Mouse (Mus musculus) embryonic facial prominence, embryonic 15.5 days (tissue): ENCODE results near the gene Vkorc1l1. TPM values are rescaled to one million over a fixed set of nuclear protein-coding genes. Genes with fewer than 3 reads are reported as not detected.

Experiments used
- ATAC-seq: fragments of 200-750 bp; cut with Nextera tagmentation; 2 replicates; pipeline ENCODE4 v1.8.0; 2017; ENCODE audit warnings: low read depth, moderate TSS enrichment; ENCODE audit not compliant: insufficient number of reproducible peaks, low FRiP score, low TSS enrichment
- H3K27ac ChIP-seq: fragments of 300-500 bp; sonication (generic); replicated peaks from 2 replicates; pipeline ENCODE4 v1.5.1; 2015; ENCODE audit warnings: mild to moderate bottlenecking, inconsistent platforms
- H3K27me3 ChIP-seq: fragments of 300-500 bp; sonication (generic); 2 replicates; pipeline ENCODE4 v1.6.1; 2015; ENCODE audit warnings: inconsistent platforms
- H3K36me3 ChIP-seq: fragments of 300-500 bp; sonication (generic); 2 replicates; pipeline ENCODE4 v1.6.1; 2015; ENCODE audit warnings: mild to moderate bottlenecking, inconsistent platforms
- H3K4me1 ChIP-seq: fragments of 300-500 bp; sonication (generic); 2 replicates; pipeline ENCODE4 v1.6.1; 2015; ENCODE audit warnings: inconsistent platforms
- H3K4me2 ChIP-seq: fragments of 300-500 bp; sonication (generic); replicated peaks from 2 replicates; pipeline ENCODE4 v1.6.1; 2015; ENCODE audit warnings: mild to moderate bottlenecking, inconsistent platforms
- H3K4me3 ChIP-seq: fragments of 300-500 bp; sonication (generic); replicated peaks from 2 replicates; pipeline ENCODE4 v1.5.1; 2015; ENCODE audit warnings: mild to moderate bottlenecking, inconsistent platforms
- H3K9ac ChIP-seq: fragments of 300-500 bp; sonication (generic); 2 replicates; pipeline ENCODE4 v1.6.1; 2015; ENCODE audit warnings: inconsistent platforms
- H3K9me3 ChIP-seq: fragments of 300-500 bp; sonication (generic); replicated peaks from 2 replicates; pipeline ENCODE4 v1.6.1; 2016; ENCODE audit warnings: inconsistent platforms
- WGBS: fragments of 180-500 bp; shearing (Covaris S2); methylation state at CpG from one replicate; pipeline ENCODE4 v1.1.7; 2015; 5-methylcytosine and 5-hydroxymethylcytosine counted together
- polyA plus RNA-seq: library from polyadenylated mRNA; unstranded; fragments of >200 nt; fragmentation: Nextera tagmentation; extraction: Ambion mirVana; gene quantifications from 2 replicates; pipeline ENCODE4 v1.2.1, GENCODE M21; 2015

Gene Vkorc1l1
- polyA plus RNA-seq, 1 experiment from 2014 or later, result 24.9 TPM

GRCm38 (mm10) chr5:130002301-130003146 is 60.8 kb downstream of the Vkorc1l1 start, which contains the start of gene Gusb:
Gene Gusb (minus strand): TSS chr5:130003049.
- ATAC-seq, result peak; percentile 86
- no peaks in the 10 kb centered on the region for H3K27me3 ChIP-seq
- peak within 1 kb of the TSS; percentile 55 for H3K9ac ChIP-seq
- H3K4me3 ChIP-seq, result peak within 1 kb of the TSS; percentile 68
- peak within 1 kb of the TSS; percentile 78 for H3K4me2 ChIP-seq
- WGBS, result under 1% methylated on average over 39 of the region's 39 CpGs
- peaks cover 6% of the 10 kb centered on the region for H3K4me1 ChIP-seq
- H3K27ac ChIP-seq, result peak within 1 kb of the TSS; percentile 68
- H3K9me3 ChIP-seq, result no peaks in the 10 kb centered on the region
- no peaks in the 10 kb centered on the region for H3K36me3 ChIP-seq

GRCm38 (mm10) chr5:130003229-130003628 is 61.5 kb downstream of the Vkorc1l1 start:
- H3K27me3 ChIP-seq, result no peaks in the 10 kb centered on the region
- 58% methylated on average over 7 of the region's 7 CpGs for WGBS
- H3K27ac ChIP-seq, result peak overlapping the region; percentile 68
- peak overlapping the region; percentile 78 for H3K4me2 ChIP-seq
- H3K9me3 ChIP-seq, result no peaks in the 10 kb centered on the region
- no peak for ATAC-seq
- no peaks in the 10 kb centered on the region for H3K36me3 ChIP-seq
- peak overlapping the region; percentile 68 for H3K4me3 ChIP-seq
- H3K9ac ChIP-seq, result no peak overlapping the region
- peaks cover 6% of the 10 kb centered on the region for H3K4me1 ChIP-seq

- Histone ChIP-seq H3K4me2 (no peak overlapping the region), H3K9me3 (peaks cover 5% of the 10 kb centered on the region; the same call in 1 of the 2 replicates), H3K4me1 (peaks cover 6% of the 10 kb centered on the region), H3K4me3 (no peak overlapping the region), H3K27ac (no peak overlapping the region), H3K9ac (no peak overlapping the region), H3K36me3 (peaks cover 16% of the 10 kb centered on the region), H3K27me3 (no peaks in the 10 kb centered on the region)
- 91% methylated on average over 1 of the region's 1 CpGs for WGBS
- ATAC-seq, result no peak
These were observed 65.6 kb downstream of the Vkorc1l1 start for GRCm38 (mm10) chr5:130007344-130007743.

- H3K4me1 ChIP-seq, result peaks cover 3% of the 10 kb centered on the region
- H3K4me2 ChIP-seq, result no peak overlapping the region
- WGBS, result 81% methylated on average over 6 of the region's 6 CpGs
- no peak overlapping the region for H3K27ac ChIP-seq
- H3K4me3 ChIP-seq, result no peak overlapping the region
- H3K27me3 ChIP-seq, result no peaks in the 10 kb centered on the region
- peaks cover 5% of the 10 kb centered on the region; the same call in 1 of the 2 replicates for H3K9me3 ChIP-seq
- no peak for ATAC-seq
- H3K9ac ChIP-seq, result no peak overlapping the region
- H3K36me3 ChIP-seq, result peaks cover 16% of the 10 kb centered on the region
These were observed 66.3 kb downstream of the Vkorc1l1 start for GRCm38 (mm10) chr5:130008034-130008590.

- Histone ChIP-seq H3K27ac (no peak overlapping the region), H3K27me3 (no peaks in the 10 kb centered on the region), H3K4me3 (no peak overlapping the region), H3K9me3 (peaks cover 5% of the 10 kb centered on the region; the same call in 1 of the 2 replicates), H3K4me1 (no peaks in the 10 kb centered on the region), H3K9ac (no peak overlapping the region), H3K4me2 (no peak overlapping the region), H3K36me3 (peaks cover 18% of the 10 kb centered on the region)
- ATAC-seq, result no peak
- 88% methylated on average over 4 of the region's 4 CpGs for WGBS
These were observed 68.0 kb downstream of the Vkorc1l1 start for GRCm38 (mm10) chr5:130009784-130010183.

- Histone ChIP-seq H3K4me1 (no peaks in the 10 kb centered on the region), H3K4me2 (no peak overlapping the region), H3K27ac (no peak overlapping the region), H3K27me3 (no peaks in the 10 kb centered on the region), H3K36me3 (peaks cover 29% of the 10 kb centered on the region), H3K4me3 (no peak overlapping the region), H3K9me3 (peaks cover 5% of the 10 kb centered on the region; the same call in 1 of the 2 replicates), H3K9ac (no peak overlapping the region)
- ATAC-seq, result no peak
- WGBS, result 96% methylated on average over 5 of the region's 5 CpGs
These were observed 69.2 kb downstream of the Vkorc1l1 start for GRCm38 (mm10) chr5:130010961-130011360.

- no peak for ATAC-seq
These were observed 73.3 kb downstream of the Vkorc1l1 start for GRCm38 (mm10) chr5:130015104-130015503.

GRCm38 (mm10) chr5:130019461-130019860 is 77.7 kb downstream of the Vkorc1l1 start:
- H3K27ac ChIP-seq, result no peak overlapping the region
- H3K27me3 ChIP-seq, result no peaks in the 10 kb centered on the region
- H3K4me2 ChIP-seq, result no peak overlapping the region
- H3K4me3 ChIP-seq, result no peak overlapping the region
- H3K36me3 ChIP-seq, result peaks cover 16% of the 10 kb centered on the region; the same call in 1 of the 2 replicates
- H3K4me1 ChIP-seq, result peaks cover 13% of the 10 kb centered on the region
- no peaks in the 10 kb centered on the region for H3K9me3 ChIP-seq
- ATAC-seq, result no peak
- WGBS, result 68% methylated on average over 8 of the region's 8 CpGs
- H3K9ac ChIP-seq, result no peak overlapping the region

More at GRCm38 (mm10) chr5:130015104-130015503, 73.3 kb downstream of the Vkorc1l1 start:
- Histone ChIP-seq H3K9ac (no peak overlapping the region), H3K9me3 (peaks cover 5% of the 10 kb centered on the region; the same call in 1 of the 2 replicates), H3K27ac (no peak overlapping the region), H3K36me3 (peaks cover 33% of the 10 kb centered on the region), H3K4me1 (no peaks in the 10 kb centered on the region), H3K27me3 (no peaks in the 10 kb centered on the region), H3K4me3 (no peak overlapping the region), H3K4me2 (no peak overlapping the region)
- WGBS, result 95% methylated on average over 3 of the region's 3 CpGs

- H3K27me3 ChIP-seq, result no peaks in the 10 kb centered on the region
- ATAC-seq, result no peak
- peak overlapping the region; percentile 36; the same call in 1 of the 2 replicates for H3K27ac ChIP-seq
- no peaks in the 10 kb centered on the region for H3K9me3 ChIP-seq
- H3K4me2 ChIP-seq, result no peak overlapping the region
- WGBS, result 30% methylated on average over 5 of the region's 5 CpGs
- peaks cover 13% of the 10 kb centered on the region for H3K4me1 ChIP-seq
- no peak overlapping the region for H3K9ac ChIP-seq
- no peak overlapping the region for H3K4me3 ChIP-seq
- 0 out of 2 replicates have a peak, but pooled peaks cover 3% of the 10 kb centered on the region for H3K36me3 ChIP-seq
These were observed 79.7 kb downstream of the Vkorc1l1 start for GRCm38 (mm10) chr5:130021361-130021966.

GRCm38 (mm10) chr5:130022366-130022765 is 80.6 kb downstream of the Vkorc1l1 start:
- Histone ChIP-seq H3K36me3 (0 out of 2 replicates have a peak, but pooled peaks cover 3% of the 10 kb centered on the region), H3K4me1 (peaks cover 13% of the 10 kb centered on the region), H3K9me3 (no peaks in the 10 kb centered on the region), H3K27ac (no peak overlapping the region), H3K4me3 (no peak overlapping the region), H3K27me3 (0 out of 2 replicates have a peak, but pooled peaks cover 3% of the 10 kb centered on the region), H3K4me2 (no peak overlapping the region), H3K9ac (no peak overlapping the region)
- ATAC-seq, result no peak
- 58% methylated on average over 7 of the region's 7 CpGs for WGBS
